Mouse (Mus musculus) forebrain, embryonic 10.5 days (tissue): Measurements from ENCODE around the gene Maip1. TPM values are rescaled to one million over a fixed set of nuclear protein-coding genes. Genes with fewer than 3 reads are reported as not detected.

Experiments used
- DNase-seq: peaks from one replicate; pipeline ENCODE4 v3.0.0-alpha.2; 2017; ENCODE audit warnings: low spot score; ENCODE audit errors: extremely low spot score
- H3K27ac ChIP-seq: fragments of 300-500 bp; sonication (generic); 2 replicates; pipeline ENCODE4 v1.5.1; 2016; ENCODE audit warnings: mild to moderate bottlenecking
- H3K27me3 ChIP-seq: fragments of 300-500 bp; sonication (generic); 2 replicates; pipeline ENCODE4 v1.6.1; 2016; ENCODE audit warnings: mild to moderate bottlenecking; ENCODE audit not compliant: poor library complexity, severe bottlenecking
- H3K36me3 ChIP-seq: fragments of 300-500 bp; sonication (generic); replicated peaks from 2 replicates; pipeline ENCODE4 v1.6.1; 2016; ENCODE audit warnings: mild to moderate bottlenecking, moderate library complexity
- H3K4me1 ChIP-seq: fragments of 300-500 bp; sonication (generic); 2 replicates; pipeline ENCODE4 v1.6.1; 2016
- H3K4me3 ChIP-seq: fragments of 300-500 bp; sonication (generic); 2 replicates; pipeline ENCODE4 v1.5.1; 2016; ENCODE audit warnings: mild to moderate bottlenecking, moderate library complexity
- H3K9me3 ChIP-seq: fragments of 300-500 bp; sonication (generic); 2 replicates; pipeline ENCODE4 v1.6.1; 2016; ENCODE audit warnings: mild to moderate bottlenecking, moderate library complexity
- WGBS: fragments of 180-500 bp; shearing (Covaris S2); methylation state at CpG from one replicate; pipeline ENCODE4 v1.1.7; 2016; 5-methylcytosine and 5-hydroxymethylcytosine counted together
- polyA plus RNA-seq: library from polyadenylated mRNA; unstranded; fragments of >200 nt; fragmentation: Nextera tagmentation; extraction: Ambion mirVana; gene quantifications from 2 replicates; pipeline ENCODE4 v1.2.1, GENCODE M21; 2016

Maip1 gene
- polyA plus RNA-seq, 1 experiment from 2014 or later = 18.4 TPM

- H3K27ac ChIP-seq = no peak overlapping the region; the same call in 1 of the 2 replicates
- DNase-seq = no peak
These were observed 30.3 kb downstream of the Maip1 start for GRCm38 (mm10) chr1:57436408-57436807.

GRCm38 (mm10) chr1:57436954-57437353 is 30.8 kb downstream of the Maip1 start:
- no peak for DNase-seq
- WGBS = 69% methylated on average over 9 of the region's 9 CpGs
- H3K27ac ChIP-seq = no peak overlapping the region; the same call in 1 of the 2 replicates
- 0 out of 2 replicates have a peak, but pooled peaks cover under 1% of the 10 kb centered on the region for H3K27me3 ChIP-seq
- H3K36me3 ChIP-seq = no peaks in the 10 kb centered on the region
- H3K9me3 ChIP-seq = no peaks in the 10 kb centered on the region
- H3K4me3 ChIP-seq = no peak overlapping the region
- H3K4me1 ChIP-seq = peaks cover 14% of the 10 kb centered on the region

More at GRCm38 (mm10) chr1:57436408-57436807, 30.3 kb downstream of the Maip1 start:
- H3K4me3 ChIP-seq = no peak overlapping the region
- H3K9me3 ChIP-seq = no peaks in the 10 kb centered on the region
- H3K36me3 ChIP-seq = no peaks in the 10 kb centered on the region
- H3K4me1 ChIP-seq = peaks cover 14% of the 10 kb centered on the region
- peaks cover 6% of the 10 kb centered on the region; the same call in 1 of the 2 replicates for H3K27me3 ChIP-seq
- WGBS = 80% methylated on average over 9 of the region's 9 CpGs

- no peak for DNase-seq
- 84% methylated on average over 6 of the region's 6 CpGs for WGBS
- Histone ChIP-seq H3K27me3 (no peaks in the 10 kb centered on the region), H3K4me3 (no peak overlapping the region), H3K36me3 (no peaks in the 10 kb centered on the region), H3K27ac (no peak overlapping the region), H3K9me3 (no peaks in the 10 kb centered on the region), H3K4me1 (peaks cover 14% of the 10 kb centered on the region)
These were observed 32.9 kb downstream of the Maip1 start for GRCm38 (mm10) chr1:57439026-57439425.

- H3K27me3 ChIP-seq = no peaks in the 10 kb centered on the region
- H3K4me1 ChIP-seq = peaks cover 14% of the 10 kb centered on the region
- DNase-seq = no peak
- no peak overlapping the region for H3K27ac ChIP-seq
- WGBS = 58% methylated on average over 4 of the region's 4 CpGs
- H3K4me3 ChIP-seq = no peak overlapping the region
- no peaks in the 10 kb centered on the region for H3K9me3 ChIP-seq
- no peaks in the 10 kb centered on the region for H3K36me3 ChIP-seq
These were observed 34.6 kb downstream of the Maip1 start for GRCm38 (mm10) chr1:57440771-57441170.

GRCm38 (mm10) chr1:57445679-57446078 is 39.6 kb downstream of the Maip1 start:
- WGBS = 84% methylated on average over 10 of the region's 10 CpGs
- Histone ChIP-seq H3K27me3 (no peaks in the 10 kb centered on the region), H3K9me3 (no peaks in the 10 kb centered on the region), H3K36me3 (no peaks in the 10 kb centered on the region), H3K27ac (no peak overlapping the region), H3K4me1 (peaks cover 12% of the 10 kb centered on the region), H3K4me3 (no peak overlapping the region)
- DNase-seq = no peak

- Histone ChIP-seq H3K4me1 (peaks cover 12% of the 10 kb centered on the region), H3K27ac (no peak overlapping the region), H3K36me3 (no peaks in the 10 kb centered on the region), H3K9me3 (0 out of 2 replicates have a peak, but pooled peaks cover 3% of the 10 kb centered on the region), H3K4me3 (no peak overlapping the region), H3K27me3 (no peaks in the 10 kb centered on the region)
- no peak for DNase-seq
- 86% methylated on average over 1 of the region's 1 CpGs for WGBS
These were observed 44.1 kb downstream of the Maip1 start for GRCm38 (mm10) chr1:57450241-57450640.

GRCm38 (mm10) chr1:57460305-57460940 is 54.3 kb downstream of the Maip1 start:
- Histone ChIP-seq H3K27ac (no peak overlapping the region), H3K4me3 (no peak overlapping the region), H3K9me3 (no peaks in the 10 kb centered on the region), H3K27me3 (no peaks in the 10 kb centered on the region), H3K4me1 (no peaks in the 10 kb centered on the region), H3K36me3 (no peaks in the 10 kb centered on the region)
- 88% methylated on average over 6 of the region's 6 CpGs for WGBS
- DNase-seq = no peak

Other genes starting within 250 kb of the Maip1 start
- gene 1700066M21Rik, start 28.7 kb upstream of the Maip1 start, polyA plus RNA-seq = 9.5 and 10.5 TPM in 2 replicates
- gene Tyw5, start 773 bp downstream of the Maip1 start, polyA plus RNA-seq = 31.7 and 37.0 TPM in 2 replicates